Mouse (Mus musculus) cerebellum, adult 2 months (tissue): ENCODE results near the gene Slc7a5. TPM values are rescaled to one million over a fixed set of nuclear protein-coding genes. Genes with fewer than 3 reads are reported as not detected.
A peak's percentile ranks its signal among the peaks of the same experiment; 100 is the strongest.

Source experiments
- DNase-seq, 2 experiments: peaks; one replicate each; pipeline ENCODE4 v3.0.0; 2021
- H3K27ac ChIP-seq: fragments of 200-500 bp; 2 replicates; pipeline ENCODE4 v1.5.1; 2012; ENCODE audit warnings: low read length, control low read depth, inconsistent platforms; ENCODE audit not compliant: insufficient read depth
- H3K27me3 ChIP-seq: fragments of 200-500 bp; 2 replicates; pipeline ENCODE4 v1.6.1; 2012; ENCODE audit warnings: inconsistent platforms, mild to moderate bottlenecking, low read length, moderate library complexity; ENCODE audit not compliant: control insufficient read depth, insufficient read depth
- H3K4me1 ChIP-seq: fragments of 200-500 bp; 2 replicates; pipeline ENCODE4 v1.6.1; 2011; ENCODE audit warnings: low read length; ENCODE audit not compliant: control insufficient read depth, insufficient read depth
- H3K4me3 ChIP-seq: fragments of 200-500 bp; replicated peaks from 2 replicates; pipeline ENCODE3; 2011; ENCODE audit warnings: mild to moderate bottlenecking, low read depth, low read length, control low read depth; ENCODE audit not compliant: insufficient read depth
- CTCF ChIP-seq: fragments of 200-500 bp; IDR thresholded peaks from 2 replicates; pipeline ENCODE4 v1.5.1; 2011; ENCODE audit warnings: low read depth, mild to moderate bottlenecking, control low read depth, low read length, moderate library complexity, borderline replicate concordance; ENCODE audit not compliant: insufficient read depth
- POLR2A ChIP-seq: fragments of 200-500 bp; IDR thresholded peaks from 2 replicates; pipeline ENCODE4 v1.6.1; 2011; ENCODE audit warnings: low read length, control low read depth, borderline replicate concordance; ENCODE audit not compliant: insufficient read depth
- WGBS: fragments of 180-500 bp; shearing (Covaris S2); methylation state at CpG from one replicate; pipeline ENCODE4 v1.1.7; 2018; 5-methylcytosine and 5-hydroxymethylcytosine counted together
- polyA plus RNA-seq: library from polyadenylated mRNA; depleted of rRNA; stranded (reverse); fragments of >200 nt; gene quantifications from 2 replicates; pipeline ENCODE4 v1.2.3, GENCODE M21; 2012

Gene Slc7a5
- polyA plus RNA-seq, 1 experiment: 70.7 TPM

GRCm38 (mm10) chr8:121932668-121933520, 25.4 kb upstream of the Slc7a5 start:
- 83% methylated on average over 14 of the region's 14 CpGs for WGBS
- no peak overlapping the region for H3K27ac ChIP-seq
- no peak overlapping the region for H3K4me3 ChIP-seq
- DNase-seq: no peak
- H3K27me3 ChIP-seq: no peaks in the 10 kb centered on the region
- H3K4me1 ChIP-seq: peaks cover 14% of the 10 kb centered on the region
- TF ChIP-seq CTCF: no peak
- TF ChIP-seq POLR2A: no peak

DNA sequence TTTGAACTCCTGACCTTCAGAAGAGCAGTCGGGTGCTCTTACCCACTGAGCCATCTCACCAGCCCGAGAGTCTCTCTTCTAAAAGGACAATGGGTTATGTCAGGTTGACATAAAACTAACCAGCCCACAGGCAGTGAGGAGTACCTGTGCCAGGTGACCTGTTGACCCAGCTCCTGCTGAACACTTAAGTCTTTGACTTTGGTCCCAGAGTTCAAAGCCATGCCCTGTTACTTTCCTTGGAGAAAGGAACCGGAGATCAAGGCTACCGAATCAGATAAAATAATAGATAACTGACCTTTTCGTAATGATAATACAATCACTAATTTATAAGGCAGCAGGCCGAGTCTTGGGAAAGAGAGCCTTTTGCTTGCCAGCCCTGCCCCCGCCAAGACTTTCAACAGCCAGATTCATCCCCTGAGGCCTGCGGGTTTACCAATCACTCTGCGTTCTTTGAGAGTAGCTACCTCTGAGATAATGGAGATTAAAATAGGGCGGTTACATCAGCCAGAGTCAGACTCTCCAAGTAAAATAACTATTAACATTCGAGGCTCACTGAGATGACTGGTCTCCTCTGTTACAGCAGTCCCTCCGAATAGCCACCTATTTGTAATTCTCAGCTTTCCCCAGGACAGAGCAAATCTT, 24.7 kb upstream of the Slc7a5 start:
- Histone ChIP-seq H3K27me3 (no peaks in the 10 kb centered on the region), H3K4me3 (no peak overlapping the region), H3K27ac (no peak overlapping the region), H3K4me1 (peaks cover 14% of the 10 kb centered on the region)
- DNase-seq: no peak
- 83% methylated on average over 12 of the region's 12 CpGs for WGBS
- TF ChIP-seq CTCF (no peak), POLR2A (no peak)

- Histone ChIP-seq H3K4me3 (no peak overlapping the region), H3K27ac (no peak overlapping the region), H3K4me1 (peaks cover 14% of the 10 kb centered on the region), H3K27me3 (no peaks in the 10 kb centered on the region)
- no peak for TF ChIP-seq POLR2A
- no peak for TF ChIP-seq CTCF
- no peak for DNase-seq
- WGBS: 79% methylated on average over 7 of the region's 7 CpGs
Observed at GRCm38 (mm10) chr8:121931571-121931970, 24.1 kb upstream of the Slc7a5 start.

DNA sequence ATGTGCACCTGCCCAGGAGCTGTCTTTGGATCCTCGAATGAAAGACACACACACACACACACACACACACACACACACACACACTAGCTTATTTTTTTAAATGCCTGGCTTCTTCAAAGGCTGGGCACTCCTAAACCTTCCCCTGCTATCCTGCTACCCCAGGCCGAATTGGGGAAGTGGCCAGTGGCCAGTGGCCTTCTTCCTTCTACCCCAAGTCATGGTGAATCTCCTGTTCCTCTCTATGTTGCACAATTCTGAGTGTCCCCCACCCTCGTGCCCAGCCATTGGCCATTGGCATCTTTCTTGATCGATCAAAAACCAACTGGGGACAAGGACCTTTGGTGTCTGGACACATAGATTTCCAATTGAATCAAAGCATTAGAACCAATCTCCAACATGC, 22.6 kb upstream of the Slc7a5 start:
- H3K27ac ChIP-seq: no peak overlapping the region
- peaks cover 1% of the 10 kb centered on the region; the same call in 1 of the 2 replicates for H3K4me1 ChIP-seq
- H3K27me3 ChIP-seq: no peaks in the 10 kb centered on the region
- 85% methylated on average over 4 of the region's 4 CpGs for WGBS
- DNase-seq: no peak
- TF ChIP-seq POLR2A (no peak), CTCF (no peak)
- no peak overlapping the region for H3K4me3 ChIP-seq

GRCm38 (mm10) chr8:121927316-121927715, 19.8 kb upstream of the Slc7a5 start:
- TF ChIP-seq POLR2A (no peak), CTCF (peak; percentile 66; the same call in 1 of the 2 replicates)
- Histone ChIP-seq H3K4me3 (no peak overlapping the region), H3K27ac (no peak overlapping the region), H3K27me3 (no peaks in the 10 kb centered on the region), H3K4me1 (no peaks in the 10 kb centered on the region)
- 40% methylated on average over 8 of the region's 8 CpGs for WGBS
- DNase-seq: peak; percentile 44 to 53

GRCm38 (mm10) chr8:121926266-121926665, 18.8 kb upstream of the Slc7a5 start:
- Histone ChIP-seq H3K4me3 (no peak overlapping the region), H3K27me3 (no peaks in the 10 kb centered on the region), H3K27ac (no peak overlapping the region), H3K4me1 (no peaks in the 10 kb centered on the region)
- WGBS: 68% methylated on average over 8 of the region's 8 CpGs
- no peak for DNase-seq
- TF ChIP-seq POLR2A (no peak), CTCF (no peak)

- no peak for TF ChIP-seq POLR2A
- peak; percentile 87 for TF ChIP-seq CTCF
- DNase-seq: peak; percentile 66 to 78
- Histone ChIP-seq H3K4me1 (no peaks in the 10 kb centered on the region), H3K4me3 (no peak overlapping the region), H3K27ac (no peak overlapping the region), H3K27me3 (no peaks in the 10 kb centered on the region)
- 24% methylated on average over 10 of the region's 10 CpGs for WGBS
Observed at GRCm38 (mm10) chr8:121925624-121926023, 18.1 kb upstream of the Slc7a5 start.
